Mouse (Mus musculus) testis, adult 2 months (tissue): ENCODE measurements around the gene Prkn.

Experiments used
- CTCF ChIP-seq: fragments of 200-500 bp; IDR thresholded peaks from 2 replicates; pipeline ENCODE4 v1.5.1; 2012; ENCODE audit warnings: low read depth, mild to moderate bottlenecking, inconsistent platforms, low read length, moderate library complexity; ENCODE audit not compliant: control insufficient read depth, insufficient read depth, insufficient replicate concordance
- POLR2A ChIP-seq: fragments of 200-500 bp; IDR thresholded peaks from 2 replicates; pipeline ENCODE4 v1.6.1; 2012; ENCODE audit warnings: low read depth, mild to moderate bottlenecking, inconsistent platforms, low read length, moderate library complexity; ENCODE audit not compliant: control insufficient read depth

GRCm38 (mm10) chr17:11975062-11975607 is 1135.0 kb downstream of the Prkn start:
- TF ChIP-seq POLR2A, result no peak
- peak; percentile 44; the same call in 1 of the 2 replicates for TF ChIP-seq CTCF
